Mouse (Mus musculus): Measurements from ENCODE around the gene Mex3a. TPM values are rescaled to one million over a fixed set of nuclear protein-coding genes. Genes with fewer than 3 reads are reported as not detected.
A peak's percentile ranks its signal among the peaks of the same experiment; 100 is the strongest.

The Mex3a gene
- polyA plus RNA-seq, 1 experiment, result 1.2 TPM

- Histone ChIP-seq H3K27ac (ENCODE audit: insufficient read depth, low read length) (peak overlapping the region; percentile 68; the same call in 1 of the 2 replicates), H3K4me1 (ENCODE audit: control insufficient read depth, insufficient read depth, low read length) (peaks cover 3% of the 10 kb centered on the region; the same call in 1 of the 2 replicates), H3K27me3 (ENCODE audit: control insufficient read depth, insufficient read depth, low read length) (no peaks in the 10 kb centered on the region), H3K4me3 (replicated peaks; ENCODE audit: insufficient read depth, low read depth, low read length) (peak overlapping the region; percentile 56)
- 61% methylated on average over 3 of the region's 3 CpGs for WGBS
- TF ChIP-seq CTCF (IDR thresholded peaks at IDR 0.05; ENCODE audit: borderline replicate concordance, insufficient read depth, low read depth, low read length) (no peak), POLR2A (IDR thresholded peaks at IDR 0.05; ENCODE audit: borderline replicate concordance, insufficient read depth, low read length) (no peak)
- DNase-seq, result no peak
These were observed 22.9 kb upstream of the Mex3a start for GRCm38 (mm10) chr3:88509250-88509649.

GRCm38 (mm10) chr3:88509692-88510420 lies 22.3 kb upstream of the Mex3a start, which contains the start of gene Lmna:
Lmna (minus strand) TSS chr3:88509956.
- TF ChIP-seq CTCF (IDR thresholded peaks at IDR 0.05; ENCODE audit: borderline replicate concordance, insufficient read depth, low read depth, low read length) (peak; percentile 50; the same call in 1 of the 2 replicates), POLR2A (IDR thresholded peaks at IDR 0.05; ENCODE audit: borderline replicate concordance, insufficient read depth, low read length) (peak; percentile 68; the same call in 1 of the 2 replicates)
- 2% methylated on average over 31 of the region's 31 CpGs for WGBS
- peak within 1 kb of the TSS; percentile 56 for H3K4me3 ChIP-seq (replicated peaks; ENCODE audit: insufficient read depth, low read depth, low read length)
- H3K4me1 ChIP-seq (ENCODE audit: control insufficient read depth, insufficient read depth, low read length), result peaks cover 3% of the 10 kb centered on the region; the same call in 1 of the 2 replicates
- peak; percentile 93 to 95 for DNase-seq
- H3K27ac ChIP-seq (ENCODE audit: insufficient read depth, low read length), result peak within 1 kb of the TSS; percentile 68
- no peaks in the 10 kb centered on the region for H3K27me3 ChIP-seq (ENCODE audit: control insufficient read depth, insufficient read depth, low read length)

- no peaks in the 10 kb centered on the region for H3K27me3 ChIP-seq (ENCODE audit: control insufficient read depth, insufficient read depth, low read length)
- 68% methylated on average over 13 of the region's 13 CpGs for WGBS
- H3K27ac ChIP-seq (ENCODE audit: insufficient read depth, low read length), result peak overlapping the region; percentile 24
These were observed 21.5 kb upstream of the Mex3a start for GRCm38 (mm10) chr3:88510421-88511289.

GRCm38 (mm10) chr3:88511559-88511958 lies 20.6 kb upstream of the Mex3a start:
- DNase-seq, result no peak
- Histone ChIP-seq H3K4me3 (replicated peaks; ENCODE audit: insufficient read depth, low read depth, low read length) (no peak overlapping the region), H3K27me3 (ENCODE audit: control insufficient read depth, insufficient read depth, low read length) (no peaks in the 10 kb centered on the region), H3K4me1 (ENCODE audit: control insufficient read depth, insufficient read depth, low read length) (peaks cover 3% of the 10 kb centered on the region; the same call in 1 of the 2 replicates), H3K27ac (ENCODE audit: insufficient read depth, low read length) (no peak overlapping the region)
- TF ChIP-seq CTCF (IDR thresholded peaks at IDR 0.05; ENCODE audit: borderline replicate concordance, insufficient read depth, low read depth, low read length) (no peak), POLR2A (IDR thresholded peaks at IDR 0.05; ENCODE audit: borderline replicate concordance, insufficient read depth, low read length) (no peak)
- WGBS, result 53% methylated on average over 4 of the region's 4 CpGs

More at GRCm38 (mm10) chr3:88510421-88511289, 21.5 kb upstream of the Mex3a start:
- peak overlapping the region; percentile 56 for H3K4me3 ChIP-seq (replicated peaks; ENCODE audit: insufficient read depth, low read depth, low read length)
- DNase-seq, result no peak
- H3K4me1 ChIP-seq (ENCODE audit: control insufficient read depth, insufficient read depth, low read length), result peaks cover 3% of the 10 kb centered on the region; the same call in 1 of the 2 replicates
- TF ChIP-seq POLR2A (IDR thresholded peaks at IDR 0.05; ENCODE audit: borderline replicate concordance, insufficient read depth, low read length) (no peak), CTCF (IDR thresholded peaks at IDR 0.05; ENCODE audit: borderline replicate concordance, insufficient read depth, low read depth, low read length) (no peak)

- Histone ChIP-seq H3K27ac (ENCODE audit: insufficient read depth, low read length) (no peak overlapping the region), H3K27me3 (ENCODE audit: control insufficient read depth, insufficient read depth, low read length) (no peaks in the 10 kb centered on the region), H3K4me1 (ENCODE audit: control insufficient read depth, insufficient read depth, low read length) (peaks cover 3% of the 10 kb centered on the region; the same call in 1 of the 2 replicates), H3K4me3 (replicated peaks; ENCODE audit: insufficient read depth, low read depth, low read length) (no peak overlapping the region)
- 66% methylated on average over 6 of the region's 6 CpGs for WGBS
- no peak for TF ChIP-seq CTCF (IDR thresholded peaks at IDR 0.05; ENCODE audit: borderline replicate concordance, insufficient read depth, low read depth, low read length)
- no peak for TF ChIP-seq POLR2A (IDR thresholded peaks at IDR 0.05; ENCODE audit: borderline replicate concordance, insufficient read depth, low read length)
- DNase-seq, result no peak
These were observed 19.9 kb upstream of the Mex3a start for GRCm38 (mm10) chr3:88512141-88512895.

GRCm38 (mm10) chr3:88512896-88513545 lies 19.2 kb upstream of the Mex3a start:
- Histone ChIP-seq H3K27ac (ENCODE audit: insufficient read depth, low read length) (no peak overlapping the region), H3K4me3 (replicated peaks; ENCODE audit: insufficient read depth, low read depth, low read length) (no peak overlapping the region), H3K4me1 (ENCODE audit: control insufficient read depth, insufficient read depth, low read length) (peaks cover 3% of the 10 kb centered on the region; the same call in 1 of the 2 replicates), H3K27me3 (ENCODE audit: control insufficient read depth, insufficient read depth, low read length) (no peaks in the 10 kb centered on the region)
- no peak for DNase-seq
- WGBS, result 33% methylated on average over 15 of the region's 15 CpGs
- TF ChIP-seq CTCF (IDR thresholded peaks at IDR 0.05; ENCODE audit: borderline replicate concordance, insufficient read depth, low read depth, low read length) (no peak), POLR2A (IDR thresholded peaks at IDR 0.05; ENCODE audit: borderline replicate concordance, insufficient read depth, low read length) (no peak)

All from cerebellum, adult 2 months (tissue).